Mouse (Mus musculus) heart, embryonic 15.5 days (tissue): ENCODE data around the gene Fndc3b. TPM values are rescaled to one million over a fixed set of nuclear protein-coding genes. Genes with fewer than 3 reads are reported as not detected.

Source experiments
- ATAC-seq: fragments of 200-750 bp; cut with Nextera tagmentation; replicated peaks from 2 replicates; pipeline ENCODE4 v1.8.0; 2017; ENCODE audit warnings: low read depth, moderate TSS enrichment; ENCODE audit not compliant: insufficient number of reproducible peaks, insufficient read depth, low FRiP score
- H3K27ac ChIP-seq: fragments of 300-500 bp; sonication (generic); 2 replicates; pipeline ENCODE4 v1.5.1; 2015; ENCODE audit warnings: mild to moderate bottlenecking, inconsistent platforms
- H3K27me3 ChIP-seq: fragments of 300-500 bp; sonication (generic); 2 replicates; pipeline ENCODE4 v1.6.1; 2015; ENCODE audit warnings: inconsistent platforms
- H3K36me3 ChIP-seq: fragments of 300-500 bp; sonication (generic); 2 replicates; pipeline ENCODE4 v1.6.1; 2015; ENCODE audit warnings: mild to moderate bottlenecking, inconsistent platforms
- H3K4me1 ChIP-seq: fragments of 300-500 bp; sonication (generic); replicated peaks from 2 replicates; pipeline ENCODE4 v1.6.1; 2015; ENCODE audit warnings: inconsistent platforms
- H3K4me2 ChIP-seq: fragments of 300-500 bp; sonication (generic); 2 replicates; pipeline ENCODE4 v1.6.1; 2015; ENCODE audit warnings: inconsistent platforms, mild to moderate bottlenecking, moderate library complexity
- H3K4me3 ChIP-seq: fragments of 300-500 bp; sonication (generic); 2 replicates; pipeline ENCODE4 v1.5.1; 2015; ENCODE audit warnings: mild to moderate bottlenecking, inconsistent platforms
- H3K9ac ChIP-seq: fragments of 300-500 bp; sonication (generic); 2 replicates; pipeline ENCODE4 v1.6.1; 2015; ENCODE audit warnings: mild to moderate bottlenecking, inconsistent platforms
- H3K9me3 ChIP-seq: fragments of 300-500 bp; sonication (generic); replicated peaks from 2 replicates; pipeline ENCODE4 v1.6.1; 2016; ENCODE audit warnings: inconsistent platforms
- WGBS: fragments of 180-500 bp; shearing (Covaris S2); methylation state at CpG from one replicate; pipeline ENCODE4 v1.1.7; 2015; ENCODE audit warnings: mixed read lengths; 5-methylcytosine and 5-hydroxymethylcytosine counted together
- polyA plus RNA-seq: library from polyadenylated mRNA; unstranded; fragments of >200 nt; fragmentation: Nextera tagmentation; extraction: Ambion mirVana; gene quantifications from 2 replicates; pipeline ENCODE4 v1.2.1, GENCODE M21; 2015

Fndc3b gene
- polyA plus RNA-seq, 1 experiment from 2014 or later: 24.0 TPM

DNA sequence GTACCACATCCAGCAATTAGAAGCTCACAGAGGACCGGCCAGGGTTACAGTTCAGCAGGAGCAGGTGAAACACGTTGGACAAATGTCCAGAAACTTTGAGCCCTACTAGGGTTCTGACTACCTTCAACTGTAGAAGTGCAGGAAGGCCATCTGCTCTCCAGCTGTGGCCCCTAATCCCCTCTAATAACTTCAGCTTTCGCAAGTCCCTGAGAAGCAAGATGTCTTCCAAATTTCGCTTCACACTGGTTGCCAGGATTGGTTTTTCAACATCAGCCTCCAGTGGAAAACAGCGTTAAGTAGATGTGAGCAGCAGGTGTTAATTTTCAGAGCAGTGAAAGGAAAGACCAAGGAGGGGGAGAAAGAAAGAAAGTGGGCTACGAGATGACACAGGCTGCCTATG is 190.7 kb downstream of the Fndc3b start:
- WGBS: 69% methylated on average over 6 of the region's 6 CpGs
- Histone ChIP-seq H3K4me3 (no peak overlapping the region), H3K27ac (no peak overlapping the region)

DNA sequence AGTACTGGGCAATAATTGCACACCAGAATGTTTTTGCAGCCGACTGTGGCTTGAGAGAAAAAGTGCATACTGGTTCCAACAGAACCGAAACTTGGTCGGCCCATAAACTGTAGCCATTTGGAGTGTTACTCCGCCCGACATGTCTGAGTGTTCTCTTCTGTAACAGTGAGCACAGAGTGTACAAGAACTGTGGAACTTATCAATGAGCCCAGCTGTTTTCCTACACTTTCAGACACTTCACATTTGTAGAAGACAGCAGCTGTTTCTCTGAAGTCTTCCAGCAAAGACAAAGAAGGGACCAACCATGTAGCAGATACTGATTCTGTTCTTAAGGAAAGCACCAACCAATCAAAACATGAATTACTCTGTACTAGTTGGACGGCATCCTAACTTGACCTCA is 191.6 kb downstream of the Fndc3b start:
- no peak overlapping the region for H3K4me3 ChIP-seq
- no peak overlapping the region for H3K4me2 ChIP-seq
- H3K4me1 ChIP-seq: peaks cover 28% of the 10 kb centered on the region
- no peak overlapping the region for H3K9ac ChIP-seq
- H3K27me3 ChIP-seq: no peaks in the 10 kb centered on the region
- H3K36me3 ChIP-seq: no peaks in the 10 kb centered on the region
- 89% methylated on average over 6 of the region's 6 CpGs for WGBS
- no peak overlapping the region for H3K27ac ChIP-seq
- ATAC-seq: no peak
- no peaks in the 10 kb centered on the region for H3K9me3 ChIP-seq

More for the DNA sequence above, 190.7 kb downstream of the Fndc3b start:
- Histone ChIP-seq H3K36me3 (no peaks in the 10 kb centered on the region), H3K4me2 (no peak overlapping the region), H3K4me1 (peaks cover 28% of the 10 kb centered on the region), H3K9me3 (no peaks in the 10 kb centered on the region), H3K9ac (no peak overlapping the region), H3K27me3 (no peaks in the 10 kb centered on the region)
- ATAC-seq: no peak

DNA sequence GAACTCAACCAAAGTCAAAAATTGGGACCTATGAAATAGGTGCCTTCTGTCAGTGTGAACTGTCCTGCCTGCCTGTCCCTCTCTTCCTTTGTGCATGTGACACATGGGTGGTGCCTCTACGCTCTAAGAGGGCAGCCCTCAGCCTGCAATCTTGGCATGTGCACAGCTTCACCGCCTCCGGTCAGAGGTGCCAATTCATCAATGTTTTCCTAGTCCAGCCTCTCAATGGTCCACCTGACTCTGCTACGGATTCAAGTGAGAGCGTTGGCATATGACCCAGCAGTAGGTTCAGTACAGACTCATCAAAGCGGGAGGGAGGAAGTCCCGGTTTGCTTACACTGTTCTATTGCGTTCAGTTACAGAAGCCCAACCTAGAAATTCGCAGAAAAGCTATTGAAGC is 192.2 kb downstream of the Fndc3b start:
- Histone ChIP-seq H3K27ac (no peak overlapping the region), H3K4me3 (no peak overlapping the region), H3K4me2 (no peak overlapping the region), H3K4me1 (peaks cover 23% of the 10 kb centered on the region), H3K36me3 (no peaks in the 10 kb centered on the region), H3K9ac (no peak overlapping the region), H3K27me3 (no peaks in the 10 kb centered on the region), H3K9me3 (no peaks in the 10 kb centered on the region)
- no peak for ATAC-seq
- WGBS: 78% methylated on average over 9 of the region's 9 CpGs

DNA sequence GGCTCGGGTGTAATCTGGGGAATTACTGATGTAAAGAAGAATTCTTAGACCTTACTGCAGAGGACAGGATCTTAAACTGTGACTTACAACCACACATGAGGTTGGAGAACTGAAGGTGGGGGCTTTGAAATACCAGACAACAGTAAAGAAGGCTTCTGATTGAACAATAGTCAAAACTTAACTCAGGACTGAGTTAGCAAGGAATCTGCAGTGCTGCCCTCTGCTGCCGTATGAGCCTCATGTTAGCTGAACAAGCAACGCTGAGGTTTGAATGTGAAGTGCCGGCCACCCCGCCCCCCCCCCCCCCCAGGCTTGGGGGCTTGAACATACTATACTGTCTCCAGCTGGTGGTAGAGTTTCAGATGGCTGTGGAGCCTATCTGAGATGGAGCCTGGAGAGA is 194.6 kb downstream of the Fndc3b start:
- Histone ChIP-seq H3K9me3 (no peaks in the 10 kb centered on the region), H3K9ac (no peak overlapping the region), H3K27me3 (no peaks in the 10 kb centered on the region), H3K4me1 (peaks cover 12% of the 10 kb centered on the region), H3K4me3 (no peak overlapping the region), H3K27ac (no peak overlapping the region), H3K4me2 (no peak overlapping the region), H3K36me3 (no peaks in the 10 kb centered on the region)
- no peak for ATAC-seq
- WGBS: 32% methylated on average over 5 of the region's 5 CpGs

DNA sequence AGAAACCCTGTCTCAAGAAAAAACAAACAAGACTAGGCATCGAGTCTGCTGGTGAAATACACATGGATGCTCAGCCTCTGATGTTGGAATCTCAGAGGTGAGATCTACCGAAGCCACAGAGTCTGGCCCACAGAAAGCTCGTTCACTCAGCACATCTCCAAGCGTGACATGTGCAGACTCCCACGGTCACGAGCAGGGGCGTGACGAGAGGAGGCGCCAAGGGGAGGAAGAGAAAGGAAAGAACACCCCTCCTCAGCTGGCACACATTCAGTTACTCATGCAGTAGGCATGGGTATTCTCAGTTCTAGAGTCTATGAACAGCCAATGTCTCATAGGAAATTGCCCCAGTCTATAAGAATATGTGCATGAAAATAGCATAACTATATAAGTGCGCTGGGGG is 199.3 kb downstream of the Fndc3b start:
- no peaks in the 10 kb centered on the region for H3K9me3 ChIP-seq
- H3K4me2 ChIP-seq: no peak overlapping the region
- H3K27ac ChIP-seq: no peak overlapping the region
- H3K36me3 ChIP-seq: peaks cover 15% of the 10 kb centered on the region
- H3K27me3 ChIP-seq: no peaks in the 10 kb centered on the region
- no peak overlapping the region for H3K9ac ChIP-seq
- WGBS: 61% methylated on average over 10 of the region's 10 CpGs
- no peak overlapping the region for H3K4me3 ChIP-seq
- H3K4me1 ChIP-seq: 0 out of 2 replicates have a peak, but pooled peaks cover 3% of the 10 kb centered on the region
- ATAC-seq: no peak

DNA sequence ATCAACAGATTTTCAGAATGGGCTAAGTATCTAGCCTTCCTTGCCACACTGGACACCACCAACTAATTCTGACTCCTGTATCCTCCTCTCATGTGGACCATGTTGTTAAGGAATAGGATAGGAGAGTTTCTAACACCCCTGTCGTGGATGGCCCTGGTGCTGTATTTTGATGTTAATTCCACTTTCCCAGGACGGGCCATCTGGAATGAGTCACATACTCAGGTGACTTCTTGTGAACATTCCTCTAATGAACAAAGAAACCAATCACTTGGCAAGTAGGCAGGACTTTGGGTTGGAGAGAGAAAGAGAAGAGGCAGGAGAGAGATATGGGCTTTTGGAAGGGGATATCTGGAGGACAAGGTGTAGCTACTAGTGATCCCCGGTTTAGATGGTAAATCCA is 204.2 kb downstream of the Fndc3b start:
- no peak overlapping the region for H3K4me2 ChIP-seq
- peaks cover 24% of the 10 kb centered on the region for H3K4me1 ChIP-seq
- whole genome bisulfite sequencing: 85% methylated on average over 3 of the region's 3 CpGs
- H3K27me3 ChIP-seq: no peaks in the 10 kb centered on the region
- H3K36me3 ChIP-seq: peaks cover 23% of the 10 kb centered on the region
- no peak for ATAC-seq
- no peak overlapping the region for H3K27ac ChIP-seq
- no peak overlapping the region for H3K4me3 ChIP-seq
- no peak overlapping the region for H3K9ac ChIP-seq
- H3K9me3 ChIP-seq: no peaks in the 10 kb centered on the region

DNA sequence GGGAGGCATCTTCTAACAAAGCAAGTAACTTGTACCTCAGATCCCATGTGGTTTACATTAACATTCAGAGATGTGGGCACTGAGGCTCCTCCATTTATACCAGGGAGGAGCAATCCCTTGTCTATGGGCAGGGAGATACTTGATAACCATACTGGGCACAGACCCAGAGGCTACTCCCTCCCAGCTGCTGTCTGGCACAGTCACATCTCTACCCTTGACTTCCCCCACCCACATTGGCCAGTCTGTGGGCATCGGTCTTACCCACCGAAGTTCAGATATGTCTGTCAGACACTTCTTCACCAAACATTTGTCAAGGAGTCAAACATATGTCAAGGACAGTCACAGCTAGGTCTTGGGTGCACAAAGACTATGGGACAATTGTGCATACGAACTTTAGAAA is 205.5 kb downstream of the Fndc3b start:
- Histone ChIP-seq H3K36me3 (peaks cover 35% of the 10 kb centered on the region), H3K27ac (no peak overlapping the region), H3K9ac (no peak overlapping the region), H3K9me3 (no peaks in the 10 kb centered on the region), H3K27me3 (no peaks in the 10 kb centered on the region), H3K4me3 (no peak overlapping the region), H3K4me2 (no peak overlapping the region), H3K4me1 (peaks cover 24% of the 10 kb centered on the region)
- ATAC-seq: no peak
- 80% methylated on average over 3 of the region's 3 CpGs for WGBS

DNA sequence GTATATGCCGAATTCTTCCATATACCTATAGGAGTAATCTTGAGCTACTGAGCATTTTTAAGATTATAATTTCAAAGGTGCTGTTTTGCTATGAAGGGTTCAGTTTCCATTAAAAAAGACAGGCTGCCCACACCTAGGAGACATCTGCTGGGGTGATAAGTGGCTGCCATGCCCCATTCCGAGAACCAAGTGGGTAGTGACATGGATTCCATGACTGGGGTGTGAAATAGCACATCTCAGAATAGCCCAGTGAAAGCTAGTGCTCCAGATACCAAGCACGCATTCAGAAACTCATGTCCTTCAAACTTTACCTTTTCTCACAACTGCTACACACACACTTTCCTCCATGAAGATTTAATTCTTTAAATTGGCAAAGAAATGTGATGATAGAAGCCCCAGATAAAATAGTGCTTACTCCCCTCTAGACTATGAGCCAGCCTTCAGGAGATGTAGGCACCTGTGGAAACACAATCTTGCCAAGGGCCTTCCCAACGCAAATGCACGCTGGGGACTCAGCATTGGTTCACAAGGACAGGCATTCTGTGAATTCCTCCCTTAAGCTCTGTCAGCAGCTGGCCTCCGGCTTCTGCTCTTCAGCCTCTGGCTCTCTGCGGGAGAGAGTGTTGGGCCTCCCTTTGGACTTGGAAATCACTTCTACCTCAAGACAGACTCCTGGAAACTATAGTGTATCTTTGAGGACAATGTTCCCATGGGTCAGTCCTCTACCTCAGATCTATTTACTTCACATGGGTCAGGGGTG is 207.6 kb downstream of the Fndc3b start:
- Histone ChIP-seq H3K4me3 (no peak overlapping the region), H3K4me1 (peaks cover 24% of the 10 kb centered on the region), H3K27ac (peak overlapping the region; percentile 76), H3K4me2 (no peak overlapping the region), H3K36me3 (peaks cover 53% of the 10 kb centered on the region), H3K9me3 (no peaks in the 10 kb centered on the region), H3K9ac (no peak overlapping the region), H3K27me3 (no peaks in the 10 kb centered on the region)
- peak; percentile 33; the same call in 1 of the 2 replicates for ATAC-seq
- WGBS: 55% methylated on average over 7 of the region's 7 CpGs

DNA sequence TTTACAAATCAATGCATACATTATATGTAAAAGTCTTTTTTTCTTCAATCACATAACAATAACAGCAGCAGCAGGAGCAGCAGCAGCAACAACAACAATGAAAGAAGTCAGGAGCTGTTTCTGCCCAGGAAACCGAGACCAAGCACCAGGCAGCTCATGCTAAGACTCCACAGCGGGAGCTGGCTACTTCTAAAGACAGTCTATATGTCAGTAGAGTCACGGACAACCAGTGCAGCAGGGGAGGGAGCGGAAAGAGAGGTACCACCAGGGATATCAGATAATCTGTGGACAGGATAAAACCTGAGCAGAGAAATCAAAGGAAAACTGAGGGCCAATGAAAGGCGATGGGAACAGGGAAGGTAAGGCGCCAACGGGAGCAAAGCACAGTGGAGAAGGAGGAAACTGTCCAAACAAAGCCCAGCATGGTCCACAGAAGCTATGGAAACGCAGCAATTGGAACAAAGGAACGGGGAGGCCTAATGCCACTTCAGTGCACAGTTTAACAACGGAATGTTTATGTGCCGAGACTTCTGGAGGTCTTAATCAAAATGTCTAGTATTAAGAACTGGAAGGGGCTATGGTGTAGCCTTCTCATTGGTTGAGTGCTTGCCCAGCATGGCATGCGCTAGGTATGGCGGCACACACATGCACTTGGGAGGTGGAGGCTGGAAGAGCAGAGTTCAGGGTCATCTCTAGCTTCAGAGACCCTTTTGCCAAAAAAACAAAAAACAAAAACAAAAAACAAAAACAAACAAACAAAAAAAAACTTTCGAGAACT is 215.6 kb downstream of the Fndc3b start:
- 80% methylated on average over 14 of the region's 14 CpGs for WGBS
- H3K27ac ChIP-seq: no peak overlapping the region
- no peak for ATAC-seq

DNA sequence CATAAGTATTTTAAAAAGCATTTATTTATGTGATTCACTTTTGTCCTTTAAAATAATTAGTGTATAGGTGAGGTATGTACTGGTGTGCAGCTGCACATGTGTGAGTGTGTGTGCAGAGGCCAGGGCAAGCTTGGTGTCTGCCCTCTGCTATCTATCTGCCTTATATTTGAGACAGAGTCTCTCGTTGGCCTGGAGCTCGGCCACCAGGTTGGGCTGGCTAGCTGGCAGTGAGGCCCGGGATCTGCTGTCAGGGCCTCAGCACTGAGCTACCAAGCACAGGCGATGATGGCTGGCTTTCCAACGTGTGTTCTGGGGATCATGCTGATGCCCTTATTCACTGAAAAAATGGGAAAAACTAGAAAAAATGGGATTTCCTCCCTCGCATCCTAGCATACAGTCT is 216.4 kb downstream of the Fndc3b start:
- Histone ChIP-seq H3K9ac (no peak overlapping the region), H3K4me1 (peaks cover 30% of the 10 kb centered on the region), H3K27me3 (no peaks in the 10 kb centered on the region), H3K9me3 (no peaks in the 10 kb centered on the region), H3K4me3 (no peak overlapping the region), H3K27ac (peak overlapping the region; percentile 29; the same call in 1 of the 2 replicates), H3K4me2 (no peak overlapping the region), H3K36me3 (peaks cover 34% of the 10 kb centered on the region)
- ATAC-seq: no peak
- WGBS: 59% methylated on average over 6 of the region's 6 CpGs

More for the DNA sequence above, 215.6 kb downstream of the Fndc3b start:
- H3K4me2 ChIP-seq: no peak overlapping the region
- H3K4me1 ChIP-seq: peaks cover 23% of the 10 kb centered on the region
- no peak overlapping the region for H3K4me3 ChIP-seq
- no peaks in the 10 kb centered on the region for H3K27me3 ChIP-seq
- H3K9me3 ChIP-seq: no peaks in the 10 kb centered on the region
- H3K9ac ChIP-seq: no peak overlapping the region
- peaks cover 42% of the 10 kb centered on the region for H3K36me3 ChIP-seq

DNA sequence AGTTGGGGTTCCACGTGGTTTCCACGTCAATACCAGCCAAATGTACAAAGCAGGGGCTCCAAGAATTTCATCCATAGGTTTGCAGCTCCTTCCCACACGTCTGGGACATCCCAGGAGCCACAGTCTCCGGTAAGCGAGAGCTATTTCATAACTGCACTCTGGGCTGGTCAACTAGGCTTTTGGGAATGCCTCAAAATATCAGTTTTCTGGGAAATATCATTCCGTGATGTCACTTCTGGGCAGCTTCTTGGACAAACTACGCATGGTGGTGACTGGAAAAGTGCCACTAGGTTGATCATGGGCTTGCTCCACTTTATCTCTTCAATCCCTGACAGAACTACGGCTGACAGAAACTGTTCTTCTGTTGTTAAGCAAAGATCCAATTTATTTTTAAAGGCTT is 217.0 kb downstream of the Fndc3b start:
- ATAC-seq: no peak
- no peaks in the 10 kb centered on the region for H3K27me3 ChIP-seq
- H3K36me3 ChIP-seq: peaks cover 28% of the 10 kb centered on the region
- H3K9ac ChIP-seq: no peak overlapping the region
- no peak overlapping the region for H3K4me3 ChIP-seq
- H3K9me3 ChIP-seq: no peaks in the 10 kb centered on the region
- WGBS: 81% methylated on average over 8 of the region's 8 CpGs
- H3K27ac ChIP-seq: no peak overlapping the region
- no peak overlapping the region for H3K4me2 ChIP-seq
- H3K4me1 ChIP-seq: peaks cover 36% of the 10 kb centered on the region
